Mouse (Mus musculus) hindbrain, embryonic 11.5 days (tissue): ENCODE results near the gene Mecom. TPM values are rescaled to one million over a fixed set of nuclear protein-coding genes. Genes with fewer than 3 reads are reported as not detected.
A peak's percentile ranks its signal among the peaks of the same experiment; 100 is the strongest.
"Not testable (repeated sequence)": the region's sequence is repeated elsewhere in the genome, so short reads cannot be mapped to it uniquely, and the experiment has no call there.

Experiments
- ATAC-seq: fragments of 200-750 bp; cut with Nextera tagmentation; 2 replicates; pipeline ENCODE4 v1.8.0; 2017; ENCODE audit warnings: mild to moderate bottlenecking, moderate TSS enrichment, moderate library complexity; ENCODE audit not compliant: low FRiP score
- DNase-seq: peaks from one replicate; pipeline ENCODE4 v3.0.0-alpha.2; 2015; ENCODE audit warnings: low spot score
- H3K27ac ChIP-seq: fragments of 300-500 bp; sonication (generic); 2 replicates; pipeline ENCODE4 v1.5.1; 2014; ENCODE audit warnings: mild to moderate bottlenecking, low read depth, low read length
- H3K27me3 ChIP-seq: fragments of 300-500 bp; sonication (generic); 2 replicates; pipeline ENCODE4 v1.6.1; 2014; ENCODE audit warnings: mild to moderate bottlenecking, low read length, moderate library complexity, mixed read lengths; ENCODE audit not compliant: control insufficient read depth, insufficient read depth
- H3K36me3 ChIP-seq: fragments of 300-500 bp; sonication (generic); 2 replicates; pipeline ENCODE4 v1.6.1; 2014; ENCODE audit warnings: mild to moderate bottlenecking, low read length, moderate library complexity, mixed read lengths; ENCODE audit not compliant: control insufficient read depth, insufficient read depth
- H3K4me1 ChIP-seq: fragments of 300-500 bp; sonication (generic); replicated peaks from 2 replicates; pipeline ENCODE4 v1.6.1; 2014; ENCODE audit warnings: low read length, mixed read lengths; ENCODE audit not compliant: control insufficient read depth, insufficient read depth
- H3K4me2 ChIP-seq: fragments of 300-500 bp; sonication (generic); replicated peaks from 2 replicates; pipeline ENCODE4 v1.6.1; 2014; ENCODE audit warnings: mild to moderate bottlenecking, low read depth, low read length
- H3K4me3 ChIP-seq: fragments of 300-500 bp; sonication (generic); 2 replicates; pipeline ENCODE4 v1.5.1; 2014; ENCODE audit warnings: low read depth, low read length
- H3K9ac ChIP-seq: fragments of 300-500 bp; sonication (generic); 2 replicates; pipeline ENCODE4 v1.6.1; 2014; ENCODE audit warnings: low read depth, low read length
- H3K9me3 ChIP-seq: fragments of 300-500 bp; sonication (generic); 2 replicates; pipeline ENCODE4 v1.6.1; 2016; ENCODE audit warnings: low read length; ENCODE audit not compliant: control insufficient read depth
- WGBS: fragments of 180-500 bp; shearing (Covaris S2); extraction: QIAGEN DNeasy Blood & Tissue Kit; methylation state at CpG from one replicate; pipeline ENCODE4 v1.1.7; 2014; 5-methylcytosine and 5-hydroxymethylcytosine counted together
- polyA plus RNA-seq: library from polyadenylated mRNA; unstranded; fragments of >200 nt; fragmentation: Nextera tagmentation; extraction: Ambion mirVana; gene quantifications from 2 replicates; pipeline ENCODE4 v1.2.1, GENCODE M21; 2014

Gene Mecom
- polyA plus RNA-seq, 1 experiment from 2014 or later, result 44.3 TPM

DNA sequence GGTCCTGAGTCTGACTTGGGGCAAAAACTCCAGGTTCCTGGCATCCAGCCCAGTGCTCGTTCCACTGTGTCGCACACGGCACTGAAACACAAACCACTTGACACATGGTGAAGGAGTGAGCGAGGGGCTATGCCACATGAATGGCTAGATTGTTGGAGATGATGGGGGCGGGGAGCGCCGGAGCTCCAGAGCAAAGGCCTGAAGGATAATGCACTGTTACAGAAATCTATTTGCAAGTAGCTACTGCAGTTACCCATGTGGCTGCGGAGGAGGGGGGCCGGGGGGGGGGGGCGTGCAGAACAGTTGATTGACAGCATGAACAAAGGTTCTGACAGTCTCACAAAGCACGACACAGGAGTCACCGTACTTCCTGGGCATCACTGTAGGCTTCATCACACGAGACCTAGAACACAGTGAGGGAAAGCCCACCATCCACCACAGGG lies 320.9 kb downstream of the Mecom start:
- Histone ChIP-seq H3K27me3 (no peaks in the 10 kb centered on the region), H3K4me2 (no peak overlapping the region; the same call in 1 of the 2 replicates), H3K9ac (no peak overlapping the region), H3K27ac (no peak overlapping the region), H3K4me3 (no peak overlapping the region), H3K36me3 (no peaks in the 10 kb centered on the region), H3K4me1 (peaks cover 5% of the 10 kb centered on the region), H3K9me3 (no peaks in the 10 kb centered on the region)
- peak; percentile 92 for ATAC-seq
- DNase-seq, result peak; percentile 69
- 22% methylated on average over 12 of the region's 13 CpGs for WGBS

DNA sequence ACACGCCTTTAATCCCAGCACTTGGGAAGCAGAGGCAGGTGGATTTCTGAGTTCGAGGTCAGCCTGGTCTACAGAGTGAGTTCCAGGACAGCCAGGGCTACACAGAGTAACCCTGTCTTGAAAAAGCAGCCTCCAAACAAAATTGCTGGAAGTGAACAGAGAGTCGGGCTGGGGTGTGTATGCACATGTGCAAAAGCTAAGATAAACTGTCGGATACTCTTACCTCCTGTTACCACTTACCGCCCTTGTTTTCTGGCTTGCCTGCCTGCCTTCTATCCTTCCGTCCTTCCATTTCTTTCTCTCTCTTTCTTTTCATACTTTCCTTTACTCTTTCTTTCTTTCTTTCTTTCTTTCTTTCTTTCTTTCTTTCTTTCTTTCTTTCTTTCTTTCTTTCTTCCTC lies 322.6 kb downstream of the Mecom start:
- not testable (repeated sequence) for ATAC-seq, H3K36me3 ChIP-seq, H3K9me3 ChIP-seq, H3K4me3 ChIP-seq, H3K9ac ChIP-seq, H3K4me1 ChIP-seq, H3K27me3 ChIP-seq, H3K27ac ChIP-seq, DNase-seq, H3K4me2 ChIP-seq
- WGBS, result 81% methylated on average over 6 of the region's 6 CpGs

DNA sequence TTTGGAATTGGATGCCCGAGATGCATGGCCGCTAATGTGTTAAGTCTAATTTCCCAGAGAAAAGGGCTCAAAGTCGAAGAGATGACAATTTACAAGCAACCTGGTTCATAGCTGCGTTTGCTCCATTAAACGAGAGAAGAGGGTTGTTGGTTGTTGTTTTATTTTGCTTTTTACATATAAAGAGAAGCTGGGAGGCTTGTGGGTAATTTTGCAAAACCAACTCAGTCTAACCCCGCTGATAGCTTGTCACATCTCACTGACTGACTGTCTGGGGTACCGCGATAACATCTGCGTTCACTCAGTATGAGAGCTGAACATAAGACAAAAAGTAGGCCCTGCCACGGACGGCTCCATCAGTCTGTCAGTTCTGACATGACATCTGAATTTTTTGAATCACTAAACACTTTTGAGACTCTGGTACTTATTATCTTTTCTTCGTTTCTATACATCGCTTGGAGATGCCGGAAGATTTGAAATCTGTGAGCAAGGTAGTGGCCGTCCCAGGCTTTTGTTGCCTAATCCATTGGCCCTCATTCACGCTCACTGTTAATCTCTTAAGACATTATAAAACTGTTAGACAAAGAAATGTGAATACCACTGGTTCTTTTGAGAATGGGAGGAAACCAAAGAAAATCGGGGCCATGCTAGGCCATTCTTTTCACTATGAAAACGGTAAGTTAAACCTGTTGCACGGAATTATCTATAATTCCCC lies 327.0 kb downstream of the Mecom start:
- Histone ChIP-seq H3K9me3 (no peaks in the 10 kb centered on the region), H3K36me3 (no peaks in the 10 kb centered on the region), H3K4me1 (peaks cover 5% of the 10 kb centered on the region; the same call in 1 of the 2 replicates), H3K4me2 (no peak overlapping the region), H3K27me3 (no peaks in the 10 kb centered on the region), H3K27ac (no peak overlapping the region; the same call in 1 of the 2 replicates), H3K4me3 (no peak overlapping the region), H3K9ac (no peak overlapping the region)
- WGBS, result 40% methylated on average over 19 of the region's 19 CpGs
- ATAC-seq (no peak), DNase-seq (peak; percentile 46)

DNA sequence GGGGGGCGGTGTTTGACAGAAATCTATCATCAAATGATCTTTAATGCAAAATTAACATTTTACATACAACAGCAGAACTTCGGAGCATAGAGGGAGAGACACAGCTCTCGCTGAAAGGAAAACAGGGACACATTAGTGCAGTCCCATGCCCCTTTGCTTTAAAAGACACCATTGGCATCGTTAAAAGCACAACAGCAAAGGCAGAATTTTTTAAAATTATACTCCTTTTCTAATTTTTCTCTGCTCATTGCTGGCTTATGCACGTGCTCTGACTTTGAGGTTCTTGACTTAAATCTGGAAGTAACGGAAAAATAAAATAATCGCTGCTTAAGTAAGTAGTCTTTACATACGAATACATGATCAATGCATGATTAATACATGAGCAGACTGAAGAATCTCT lies 327.9 kb downstream of the Mecom start:
- DNase-seq (no peak), ATAC-seq (no peak)
- Histone ChIP-seq H3K4me2 (peak overlapping the region; percentile 49), H3K9me3 (no peaks in the 10 kb centered on the region), H3K4me1 (peaks cover 5% of the 10 kb centered on the region; the same call in 1 of the 2 replicates), H3K27me3 (no peaks in the 10 kb centered on the region), H3K36me3 (no peaks in the 10 kb centered on the region), H3K4me3 (peak overlapping the region; percentile 24; the same call in 1 of the 2 replicates), H3K27ac (no peak overlapping the region), H3K9ac (no peak overlapping the region)
- 30% methylated on average over 8 of the region's 8 CpGs for WGBS

DNA sequence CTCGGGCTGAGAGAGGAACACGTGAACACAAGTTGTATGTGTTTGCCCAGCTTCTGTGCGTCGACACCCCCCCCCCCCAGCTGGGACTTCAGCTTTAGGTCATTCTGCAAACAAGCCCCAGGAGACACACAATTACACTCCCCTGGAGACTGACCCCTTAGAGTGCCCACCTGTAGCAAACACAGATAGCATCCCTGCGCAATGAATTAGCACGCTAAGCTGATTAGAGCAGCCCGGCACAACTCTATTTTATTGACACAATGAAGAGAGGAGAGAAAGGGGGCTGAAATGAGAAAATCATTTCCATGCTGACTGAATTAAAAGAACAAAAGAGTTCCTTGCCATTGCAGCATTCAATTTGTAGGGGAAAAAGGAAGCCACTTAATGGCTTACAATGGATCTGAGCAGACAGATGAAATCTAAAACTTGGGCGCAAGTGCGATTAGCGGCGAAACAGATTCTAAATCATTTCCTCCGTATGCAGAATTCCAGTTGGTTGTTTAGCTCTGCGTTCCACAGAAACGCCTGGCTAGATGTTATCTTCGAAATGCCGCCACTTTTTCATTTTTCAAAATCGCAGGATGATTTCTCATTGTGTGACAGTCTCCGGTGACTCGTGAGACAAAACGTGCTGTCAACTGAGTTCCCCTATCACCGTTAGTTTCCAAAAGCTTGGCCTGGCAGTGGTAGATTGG lies 328.5 kb downstream of the Mecom start:
- peak; percentile 60; the same call in 1 of the 2 replicates for ATAC-seq

DNA sequence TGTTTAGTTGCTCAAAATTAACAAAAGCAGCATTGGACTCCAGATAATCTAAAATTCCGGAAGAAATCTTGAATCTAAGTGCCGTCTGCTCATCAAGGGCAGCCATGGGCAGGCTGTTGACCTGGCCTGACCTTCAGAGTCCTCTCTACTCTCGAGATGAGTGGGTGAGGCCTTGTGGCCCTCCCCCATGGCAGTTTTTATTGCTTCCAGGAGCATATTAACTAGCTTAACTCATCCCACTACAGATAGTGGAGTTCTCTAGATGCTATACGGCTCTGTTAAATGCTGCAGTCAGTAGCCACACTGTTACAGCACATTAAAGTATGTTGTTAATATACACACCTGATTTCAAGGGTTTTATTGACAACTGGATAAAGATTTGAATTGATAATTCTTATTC lies 333.2 kb downstream of the Mecom start:
- ATAC-seq (no peak), DNase-seq (no peak)
- Histone ChIP-seq H3K9ac (no peak overlapping the region), H3K9me3 (no peaks in the 10 kb centered on the region), H3K27me3 (no peaks in the 10 kb centered on the region), H3K4me2 (no peak overlapping the region), H3K27ac (no peak overlapping the region), H3K36me3 (no peaks in the 10 kb centered on the region), H3K4me3 (no peak overlapping the region), H3K4me1 (peaks cover 5% of the 10 kb centered on the region; the same call in 1 of the 2 replicates)
- 50% methylated on average over 4 of the region's 4 CpGs for WGBS

More for the DNA sequence above, 328.5 kb downstream of the Mecom start:
- WGBS, result 4% methylated on average over 21 of the region's 21 CpGs
- Histone ChIP-seq H3K27ac (no peak overlapping the region), H3K4me2 (peak overlapping the region; percentile 49), H3K36me3 (no peaks in the 10 kb centered on the region), H3K4me3 (peak overlapping the region; percentile 24; the same call in 1 of the 2 replicates), H3K9ac (peak overlapping the region; percentile 11; the same call in 1 of the 2 replicates), H3K9me3 (no peaks in the 10 kb centered on the region), H3K4me1 (peaks cover 5% of the 10 kb centered on the region; the same call in 1 of the 2 replicates), H3K27me3 (no peaks in the 10 kb centered on the region)
- DNase-seq, result peak; percentile 47

DNA sequence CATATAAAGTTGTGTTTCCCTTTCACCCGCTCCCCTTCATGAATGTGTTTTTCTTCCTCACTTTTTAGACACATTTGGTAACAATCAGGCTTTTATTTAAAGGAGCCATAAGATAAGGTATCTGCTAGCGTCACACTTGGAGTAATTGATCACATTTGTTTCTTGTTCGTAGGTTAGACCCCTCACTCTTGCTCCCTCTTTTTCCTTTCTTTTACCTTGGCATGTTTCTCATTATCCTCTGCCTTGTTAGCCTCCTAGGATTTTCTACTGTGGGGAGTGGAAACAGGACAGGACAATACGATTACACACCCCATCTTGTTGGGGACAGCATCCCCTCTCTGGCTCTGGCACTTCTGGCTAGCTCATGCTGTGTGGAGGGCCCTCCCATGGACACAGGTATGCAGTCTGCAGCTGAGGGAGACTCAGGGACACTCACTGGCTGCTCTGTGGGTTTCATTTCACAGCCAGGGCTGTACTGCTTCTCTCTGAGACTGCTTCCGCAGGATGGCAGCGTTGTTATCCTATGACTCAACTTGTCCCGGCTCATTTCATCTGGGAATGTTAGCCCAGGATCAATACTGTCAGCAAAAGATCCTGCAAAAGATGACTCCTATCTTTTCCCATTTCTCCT lies 334.2 kb downstream of the Mecom start:
- Histone ChIP-seq H3K36me3 (no peaks in the 10 kb centered on the region), H3K9me3 (no peaks in the 10 kb centered on the region), H3K9ac (no peak overlapping the region), H3K27ac (no peak overlapping the region; the same call in 1 of the 2 replicates), H3K4me2 (no peak overlapping the region), H3K27me3 (no peaks in the 10 kb centered on the region), H3K4me3 (no peak overlapping the region), H3K4me1 (no peaks in the 10 kb centered on the region)
- WGBS, result 33% methylated on average over 7 of the region's 7 CpGs
- DNase-seq (no peak), ATAC-seq (no peak)

DNA sequence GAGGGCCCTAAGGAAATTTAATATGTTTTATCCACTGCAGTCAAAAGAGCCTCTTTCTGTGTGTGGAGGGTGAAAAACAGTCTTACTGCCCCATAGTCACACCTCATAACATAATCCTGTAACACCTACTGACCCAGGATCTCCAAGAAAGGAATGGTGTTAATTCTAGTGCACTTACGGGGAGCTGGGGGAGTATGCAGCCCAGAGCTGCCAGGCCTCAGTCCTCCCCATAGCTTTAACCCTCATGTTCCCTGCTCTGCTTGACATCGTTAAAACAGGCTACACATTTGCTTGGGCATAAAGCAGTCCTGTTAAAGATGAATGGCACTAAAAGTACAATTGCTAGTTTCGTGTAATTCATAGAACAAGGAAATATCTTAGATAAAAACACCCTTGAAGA lies 335.0 kb downstream of the Mecom start:
- Histone ChIP-seq H3K9me3 (no peaks in the 10 kb centered on the region), H3K4me2 (no peak overlapping the region), H3K4me1 (no peaks in the 10 kb centered on the region), H3K27me3 (no peaks in the 10 kb centered on the region), H3K36me3 (no peaks in the 10 kb centered on the region), H3K9ac (no peak overlapping the region), H3K27ac (no peak overlapping the region), H3K4me3 (no peak overlapping the region)
- ATAC-seq (no peak), DNase-seq (no peak)
- WGBS, result 59% methylated on average over 3 of the region's 3 CpGs
